Mouse (Mus musculus): ENCODE data around the gene Cisd3.
"Not testable (repeated sequence)": the region's sequence is repeated elsewhere in the genome, so short reads cannot be mapped to it uniquely, and the experiment has no call there.

The Cisd3 gene

DNA sequence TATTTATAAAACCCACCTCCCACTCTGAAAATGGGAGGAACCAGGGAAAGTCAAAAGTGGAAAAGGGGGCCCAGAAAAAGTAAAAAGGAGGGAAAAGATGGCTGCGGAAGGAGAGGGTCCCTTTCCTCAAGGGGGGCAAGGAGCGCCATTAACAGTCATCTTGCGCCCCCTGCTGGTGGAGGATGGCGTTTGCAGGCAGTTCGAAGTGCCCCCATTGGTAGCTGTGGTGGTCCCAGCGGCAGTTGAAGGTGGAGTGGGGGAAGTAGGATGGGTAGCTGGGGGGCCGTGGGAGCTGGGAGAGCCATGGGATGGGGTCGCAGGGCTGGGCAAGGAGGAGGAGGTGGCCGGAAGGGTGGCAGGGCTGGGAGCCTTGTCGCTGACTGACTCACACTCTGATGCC is 4.2 kb downstream of the Cisd3 start:
- peak; percentile 60 to 65 for DNase-seq

DNA sequence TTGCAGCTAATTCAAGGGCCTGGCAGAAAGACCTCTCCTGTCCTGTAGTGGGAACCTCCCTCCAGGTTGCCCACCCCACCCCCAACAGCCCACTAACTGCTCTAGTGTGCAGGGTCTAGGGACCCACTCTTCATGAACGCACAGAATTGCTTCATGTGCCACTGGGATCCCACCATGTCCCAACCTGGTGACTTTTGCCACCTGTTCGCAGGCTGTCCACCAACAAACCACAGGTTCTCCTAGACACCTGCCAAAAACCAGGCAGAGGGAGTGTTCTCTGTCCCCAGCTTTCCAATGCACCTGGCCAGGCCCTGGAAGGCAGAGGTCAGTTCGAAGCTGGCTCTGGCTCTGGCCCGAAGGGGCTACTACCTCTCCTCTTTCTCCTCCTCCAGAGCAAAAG is 8.8 kb downstream of the Cisd3 start:
- DNase-seq = no peak

DNA sequence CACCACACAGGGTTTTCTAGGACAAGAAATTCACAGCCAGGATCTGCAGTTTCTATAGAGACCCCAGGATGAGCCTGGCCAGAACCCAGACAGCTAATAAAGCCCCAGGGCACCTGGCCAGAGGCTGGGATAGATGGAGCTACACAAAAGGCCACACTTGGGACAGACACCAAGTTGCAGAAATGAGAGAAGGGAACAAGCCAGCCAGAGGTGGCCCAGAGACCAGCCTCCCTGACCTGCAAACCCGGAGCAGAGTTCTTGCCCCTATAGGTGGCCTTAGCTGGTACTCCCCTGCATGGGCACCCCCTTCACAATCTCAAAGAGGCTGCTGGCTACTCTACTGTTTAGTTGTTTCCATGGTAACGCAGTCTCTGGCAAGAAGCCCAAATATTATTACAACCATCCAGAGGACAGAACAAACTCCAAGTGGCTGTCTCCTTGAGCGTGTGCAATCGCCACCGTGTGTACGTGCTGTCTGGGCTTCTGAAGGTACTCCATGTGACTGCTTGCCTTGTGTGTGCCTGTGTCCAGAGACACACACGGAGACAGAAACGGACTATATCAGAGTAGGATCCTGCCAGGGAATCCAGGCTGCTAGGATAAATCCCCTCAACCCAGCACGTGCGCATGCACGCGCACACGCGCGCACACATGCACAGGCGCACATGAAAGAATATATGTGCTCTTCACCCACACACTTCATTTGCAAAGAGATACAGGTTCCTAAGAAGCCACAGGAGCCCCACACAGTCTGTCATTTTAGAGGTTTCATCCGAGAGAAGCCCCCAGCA is 9.5 kb downstream of the Cisd3 start:
- DNase-seq = peak in 1 of 2 experiments; percentile 44

DNA sequence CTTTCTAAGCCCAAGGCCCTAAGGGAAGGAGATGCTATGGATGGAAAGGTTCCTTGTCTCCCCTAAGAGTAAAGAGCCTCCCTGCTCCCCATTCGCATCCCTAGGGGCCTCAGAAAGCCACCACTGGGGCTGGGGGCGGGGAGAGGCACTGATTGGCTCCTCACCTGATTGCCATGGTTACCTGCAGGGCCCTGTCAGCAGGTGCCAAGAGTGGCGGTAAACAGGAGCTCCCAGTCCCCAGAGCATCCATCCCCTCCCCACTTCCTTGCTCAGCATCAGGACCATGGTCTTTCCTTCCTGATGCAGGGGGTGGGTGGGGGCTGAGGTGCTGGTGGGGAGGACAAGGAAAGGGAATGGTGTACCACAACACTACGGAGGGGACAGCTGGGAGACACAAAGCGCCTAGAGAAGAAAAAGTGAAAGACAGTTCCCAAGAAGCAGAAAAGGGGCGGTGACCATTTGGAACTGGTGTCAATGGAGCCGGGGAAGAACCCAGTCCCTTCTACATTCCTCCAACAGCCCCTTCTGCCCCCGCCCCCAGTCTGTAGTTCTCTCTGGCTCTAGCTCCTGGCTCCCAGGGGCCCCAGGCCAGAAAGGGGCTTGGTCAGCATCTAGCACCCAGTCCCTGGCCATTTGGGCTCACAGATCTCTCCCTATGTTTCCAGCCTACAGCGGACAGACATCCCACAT is 10.2 kb downstream of the Cisd3 start:
- DNase-seq = no peak

DNA sequence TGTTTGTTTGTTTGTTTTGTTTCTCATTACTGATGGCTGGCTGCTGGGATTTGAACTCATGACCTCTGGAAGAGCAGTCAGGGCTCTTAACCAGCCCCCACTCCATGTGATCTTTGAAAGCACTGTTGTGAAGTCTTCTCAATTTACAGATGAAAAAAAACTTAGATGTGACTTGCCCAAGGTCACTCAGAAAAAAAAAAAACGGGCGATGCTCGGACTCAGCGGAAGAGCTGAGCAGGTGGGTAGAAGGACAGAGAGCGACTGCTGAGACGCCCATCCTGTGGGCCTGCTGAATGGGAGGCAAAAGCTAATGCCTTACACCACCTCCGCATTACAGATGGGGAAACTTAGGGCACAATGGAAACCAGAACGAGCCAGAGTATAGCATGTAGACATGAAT is 11.0 kb downstream of the Cisd3 start:
- no peak for DNase-seq

DNA sequence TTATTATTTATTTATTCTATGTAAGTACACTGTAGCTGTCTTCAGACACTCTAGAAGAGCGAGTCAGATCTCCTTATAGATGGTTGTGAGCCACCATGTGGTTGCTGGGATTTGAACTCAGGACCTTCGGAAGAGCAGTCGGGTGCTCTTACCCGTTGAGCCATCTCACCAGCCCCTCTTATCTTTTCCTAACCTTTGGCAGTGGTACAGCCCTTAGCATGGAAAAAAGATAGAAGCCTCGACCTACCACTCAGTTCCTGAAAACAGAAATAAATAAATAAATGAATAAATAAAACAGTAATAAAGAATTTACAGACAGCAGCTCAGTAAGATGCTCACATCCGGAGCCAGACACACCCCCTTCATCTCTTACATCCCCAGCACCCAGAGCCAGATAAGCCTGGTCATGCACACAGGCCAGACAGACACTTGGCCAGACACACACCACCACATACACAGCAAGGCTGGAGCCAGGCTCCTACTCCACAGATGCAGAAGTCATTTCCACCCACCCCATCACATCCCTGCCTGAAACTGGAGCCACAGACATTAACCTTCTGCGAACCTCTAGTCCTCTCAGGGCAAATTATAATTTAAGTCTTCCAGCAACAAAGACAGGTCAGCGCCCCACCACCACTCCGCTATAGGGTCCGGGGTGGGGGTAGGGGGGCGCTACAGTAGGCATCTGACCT is 11.7 kb downstream of the Cisd3 start:
- no peak for DNase-seq

DNA sequence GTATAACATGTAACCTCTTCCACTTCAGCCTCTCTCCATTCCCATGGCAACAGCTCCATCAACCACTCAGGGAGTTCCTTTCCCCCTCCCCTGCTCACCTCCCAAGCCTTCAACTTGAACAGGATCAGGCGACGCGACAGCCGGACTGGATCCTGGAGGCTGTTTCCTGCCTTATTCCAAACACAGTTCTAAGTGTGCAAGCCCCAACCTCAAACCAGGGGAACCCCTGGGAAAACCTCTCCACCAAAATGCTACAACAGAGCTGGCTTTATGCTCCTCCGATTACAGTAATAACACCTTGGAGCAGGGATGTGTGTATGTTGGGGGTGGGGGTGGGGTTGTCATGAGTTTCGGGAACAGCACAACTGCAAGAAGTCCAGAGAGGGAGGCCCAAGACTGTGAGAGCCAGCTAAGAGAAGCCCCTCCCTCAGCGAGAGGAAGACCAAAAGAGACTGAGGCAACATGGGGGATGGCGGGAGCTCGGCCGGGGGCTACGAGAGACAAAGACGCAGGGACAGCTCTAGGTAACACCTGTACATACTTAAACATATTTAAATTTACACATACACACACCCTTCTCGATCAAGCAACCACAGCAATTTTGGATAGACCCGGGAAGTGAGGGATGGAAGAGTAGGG is 12.4 kb downstream of the Cisd3 start:
- no peak for DNase-seq

DNA sequence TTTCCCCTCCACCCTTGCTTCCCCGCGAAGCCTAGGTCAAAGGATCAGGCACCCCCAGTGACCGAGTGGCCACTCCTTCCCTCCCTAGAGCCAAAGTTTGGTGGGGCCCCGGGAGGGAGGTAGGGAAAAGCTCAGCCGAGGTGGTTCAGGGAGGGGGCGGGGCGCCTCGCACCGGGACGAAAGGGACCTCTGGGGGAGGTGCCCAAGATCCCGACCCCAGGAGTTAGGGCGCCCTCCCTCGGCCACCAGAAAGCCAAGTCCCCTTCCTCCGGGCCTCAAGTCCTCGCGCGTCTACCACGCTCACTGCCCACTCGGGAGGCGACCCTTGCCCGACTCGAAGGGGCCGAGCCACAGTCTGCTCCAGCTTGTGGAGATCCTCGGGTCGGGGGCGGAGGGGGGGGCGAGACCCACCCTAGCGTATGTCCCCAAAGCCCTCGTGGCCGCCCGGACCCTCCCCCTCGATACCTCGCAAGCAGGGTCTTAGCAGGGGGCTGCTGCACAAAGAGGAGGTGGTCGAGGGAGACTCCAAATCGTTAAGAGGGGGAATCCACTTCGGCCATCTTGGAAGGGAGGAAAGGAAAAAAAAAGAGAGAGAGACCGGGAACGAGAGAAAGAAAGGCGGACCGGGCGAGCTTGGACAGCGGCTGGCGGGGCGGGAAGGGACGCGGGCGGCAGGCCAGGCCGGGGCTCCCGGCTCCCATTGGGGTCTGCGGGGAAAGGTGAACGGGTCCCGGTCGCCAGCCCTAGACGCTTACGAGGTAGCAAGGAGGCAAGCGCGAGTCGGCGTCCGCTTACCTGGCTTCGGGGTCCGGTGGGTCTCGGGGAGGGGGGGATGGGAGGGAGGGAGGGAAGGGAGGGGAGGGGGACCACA is 13.3 kb downstream of the Cisd3 start:
- peak; percentile 59 to 74 for DNase-seq

DNA sequence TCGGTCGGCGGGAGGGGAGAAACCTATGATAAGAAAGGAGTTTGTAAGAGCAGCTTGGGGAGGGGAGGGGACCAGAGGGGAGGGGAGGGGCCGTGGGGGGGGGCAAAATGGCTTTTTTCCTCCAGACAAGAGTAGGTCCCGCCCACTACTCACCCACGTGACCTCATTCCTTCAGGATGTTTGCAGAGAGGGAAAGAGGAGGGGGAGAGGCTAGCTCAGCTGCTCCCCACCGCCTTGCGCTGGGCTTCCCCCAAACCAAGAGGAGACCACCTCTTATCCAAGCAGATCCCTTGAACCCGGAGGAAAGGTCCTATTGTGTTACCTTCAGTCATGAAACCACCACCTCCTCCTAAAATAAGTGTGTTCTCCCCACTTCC is 14.0 kb downstream of the Cisd3 start:
- peak; percentile 83 to 84 for DNase-seq

DNA sequence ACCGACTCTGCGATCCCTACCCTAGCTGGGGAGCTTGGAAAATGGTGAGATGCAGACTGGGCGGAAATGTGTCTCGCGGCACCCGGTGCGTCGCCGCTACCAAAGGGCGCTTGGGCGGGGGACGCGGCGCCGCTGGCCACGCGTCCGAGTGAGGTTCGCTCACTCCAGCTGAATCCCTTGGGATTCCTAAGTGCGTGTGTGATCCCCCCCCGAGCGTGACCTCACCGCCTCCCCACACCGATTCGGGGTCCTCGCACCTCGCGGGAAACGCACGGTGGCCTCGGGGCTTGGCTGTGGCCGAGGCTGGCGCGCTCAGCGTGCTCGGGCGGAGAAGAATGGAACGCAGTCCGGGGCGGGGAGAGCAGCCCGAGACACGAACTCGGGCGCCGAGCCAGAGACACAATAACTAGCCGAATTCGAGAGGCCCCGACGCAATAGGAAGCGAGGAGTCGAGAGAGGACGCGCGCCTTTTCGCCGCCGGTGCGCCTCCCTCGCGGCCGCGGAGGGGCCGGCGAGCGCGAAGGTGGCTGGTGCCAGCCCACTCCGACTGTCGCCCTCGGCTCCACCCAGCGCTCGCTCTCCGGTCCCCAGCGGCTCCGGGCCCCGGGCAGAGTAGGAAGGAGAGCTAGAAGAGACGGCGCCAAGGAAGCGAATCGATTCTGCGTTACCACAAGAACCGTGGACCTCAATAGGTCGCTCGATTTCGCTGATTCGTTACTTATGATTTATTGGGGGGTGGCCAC is 14.5 kb downstream of the Cisd3 start, which contains the start of gene Pcgf2:
TSS of gene Pcgf2 (minus strand) at position 495 of the 743 bp plus-strand sequence.
- DNase-seq = peak; percentile 84 to 85

DNA sequence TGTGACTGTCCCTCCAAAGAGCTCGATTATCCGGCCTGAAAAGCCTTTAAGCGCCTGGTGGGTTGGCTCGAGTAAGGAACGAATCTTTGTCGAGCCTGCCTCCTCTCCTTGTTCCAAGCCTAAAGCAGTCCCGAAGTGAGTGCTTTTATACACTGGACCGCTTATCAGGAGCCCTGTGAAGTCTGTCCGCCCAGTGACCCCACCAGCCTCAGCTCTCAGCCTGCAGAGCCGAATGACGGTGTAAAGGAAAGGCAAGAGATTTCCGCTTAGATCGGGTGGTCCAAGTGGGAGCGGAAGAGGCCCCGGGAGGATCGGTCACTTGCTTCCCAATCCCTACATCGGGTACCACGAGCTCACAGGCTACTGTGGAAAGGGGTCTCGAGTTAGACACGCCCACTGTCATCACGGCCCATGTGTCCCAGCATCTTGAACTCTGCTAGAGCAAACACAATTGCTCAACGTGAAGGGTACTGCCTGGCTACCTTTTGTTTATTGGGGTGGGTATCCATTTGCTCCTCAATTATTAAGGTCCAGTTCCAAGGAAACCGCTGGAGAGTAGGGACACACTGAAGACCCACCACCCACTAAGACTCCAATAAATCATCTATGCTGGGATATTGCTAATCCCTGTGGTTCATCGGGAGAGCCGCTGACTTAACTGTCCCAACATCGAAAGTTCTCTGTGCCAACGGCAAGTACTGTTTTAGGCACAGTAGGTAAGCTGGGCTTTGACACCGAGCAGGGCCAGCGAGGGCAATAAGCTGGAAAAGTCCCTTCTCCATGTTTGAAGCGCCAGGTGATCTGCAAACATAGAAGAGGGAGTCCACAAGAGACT is 15.3 kb downstream of the Cisd3 start:
- DNase-seq = no peak

DNA sequence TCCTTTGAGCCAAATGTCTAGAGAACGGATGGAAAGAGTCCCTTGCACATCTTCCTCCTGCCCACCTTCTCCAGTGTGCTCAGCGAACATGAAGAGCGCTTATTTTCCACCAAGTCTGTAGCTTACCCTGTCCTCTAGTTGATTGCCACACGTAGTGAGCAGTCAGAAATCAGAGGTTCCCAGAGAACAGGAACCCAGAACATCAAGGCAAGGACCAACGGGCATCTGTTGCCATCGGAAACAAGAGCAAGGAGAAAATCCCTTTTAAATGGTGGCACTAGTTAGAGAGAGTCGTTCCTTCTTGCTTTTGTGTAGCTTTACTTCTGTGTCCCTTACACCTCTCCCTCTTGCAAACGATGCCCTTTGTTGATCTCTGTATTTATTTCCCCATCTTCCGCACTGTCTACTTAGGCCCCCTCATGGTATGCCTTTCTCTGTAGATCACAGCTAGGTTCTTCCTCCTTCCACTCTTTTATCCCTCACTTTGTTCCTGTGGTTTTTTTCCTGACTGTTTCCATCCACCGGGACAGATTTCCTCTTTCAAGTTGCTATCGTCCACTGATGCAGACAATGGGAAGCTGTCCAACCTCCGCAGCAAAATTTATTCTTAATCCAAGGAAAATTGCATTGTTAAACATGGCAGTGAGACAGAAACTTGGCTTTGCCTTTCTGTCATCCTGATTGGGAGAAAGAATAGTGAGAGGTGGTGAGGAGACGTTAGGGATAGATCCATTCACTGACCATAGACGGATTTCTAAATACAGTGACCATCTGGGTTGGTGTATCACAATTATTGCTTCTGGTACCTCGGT is 16.2 kb downstream of the Cisd3 start:
- peak in 1 of 2 experiments; percentile 31 for DNase-seq

DNA sequence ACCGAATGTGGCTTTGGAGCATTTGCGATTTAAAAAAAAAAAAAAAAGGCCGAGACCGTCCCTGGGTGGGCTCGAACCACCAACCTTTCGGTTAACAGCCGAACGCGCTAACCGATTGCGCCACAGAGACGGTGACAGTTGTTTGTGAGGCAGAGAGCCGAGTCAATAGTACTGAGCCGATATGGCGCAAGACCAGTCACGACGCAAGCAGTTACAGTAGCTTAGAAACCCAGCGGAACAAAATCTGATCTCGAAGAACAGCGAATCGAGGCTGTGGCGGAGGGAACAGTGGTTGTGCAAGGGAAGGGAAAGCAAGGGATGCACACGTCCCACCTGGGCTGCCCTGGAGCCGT is 16.7 kb downstream of the Cisd3 start:
- peak; percentile 87 to 92 for DNase-seq

DNA sequence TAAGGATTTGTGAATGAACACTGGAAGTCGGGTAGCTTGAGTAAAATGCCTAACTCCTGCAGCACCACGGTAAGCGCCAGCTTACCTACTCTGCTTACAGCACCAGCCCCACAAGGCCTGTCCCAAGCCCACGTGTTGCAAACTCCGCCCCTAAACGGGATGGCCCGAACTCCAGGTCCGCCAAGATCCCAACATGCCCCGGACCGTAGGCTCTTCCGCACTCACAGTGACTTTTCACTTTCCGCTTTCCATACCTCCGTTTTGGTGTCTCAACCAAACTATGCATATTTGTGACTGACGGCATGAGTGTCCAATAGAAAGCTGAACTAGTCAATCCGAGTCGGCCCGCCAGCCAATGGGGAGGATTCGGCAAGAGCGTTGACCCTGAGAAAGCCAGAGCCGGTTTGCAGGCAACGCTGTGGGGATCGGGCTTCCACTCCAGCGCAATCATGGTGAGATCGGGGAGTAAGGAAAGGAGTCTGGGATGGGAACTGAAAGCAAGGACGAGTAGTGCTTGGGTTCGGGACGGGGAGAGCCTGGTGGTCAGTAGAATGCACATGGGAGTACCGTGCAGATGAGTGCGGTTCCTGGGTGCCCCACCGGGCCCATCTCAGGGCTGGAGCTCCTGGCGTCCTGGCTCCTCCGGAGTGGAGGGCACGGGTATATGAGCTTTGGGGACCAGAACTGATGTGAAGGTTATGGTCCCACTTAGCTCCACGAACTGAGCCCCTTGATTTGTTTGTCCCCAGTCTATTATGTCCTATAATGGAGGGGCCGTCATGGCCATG is 17.6 kb downstream of the Cisd3 start, which contains the start of gene Psmb3:
TSS of gene Psmb3 (plus strand) at position 361 of the 788 bp plus-strand sequence.
- DNase-seq = peak; percentile 98 to 100

DNA sequence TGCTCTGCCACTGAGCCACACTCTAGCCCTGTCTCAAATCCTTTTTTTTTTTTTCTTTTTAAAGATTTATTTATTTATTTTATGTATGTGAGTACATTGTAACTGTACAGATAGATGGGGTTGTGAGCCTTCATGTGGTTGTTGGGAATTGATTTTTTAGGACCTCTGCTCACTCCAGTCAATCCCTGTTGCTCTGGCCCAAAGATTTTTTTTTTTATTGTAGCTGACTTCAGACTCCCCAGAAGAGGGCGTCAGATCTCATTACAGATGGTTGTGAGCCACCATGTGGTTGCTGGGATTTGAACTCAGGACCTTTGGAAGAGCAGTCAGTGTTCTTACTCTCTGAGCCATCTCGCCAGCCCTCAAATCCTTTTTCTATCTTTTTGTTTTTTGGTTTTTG is 24.4 kb downstream of the Cisd3 start:
- DNase-seq = not testable (repeated sequence)

DNA sequence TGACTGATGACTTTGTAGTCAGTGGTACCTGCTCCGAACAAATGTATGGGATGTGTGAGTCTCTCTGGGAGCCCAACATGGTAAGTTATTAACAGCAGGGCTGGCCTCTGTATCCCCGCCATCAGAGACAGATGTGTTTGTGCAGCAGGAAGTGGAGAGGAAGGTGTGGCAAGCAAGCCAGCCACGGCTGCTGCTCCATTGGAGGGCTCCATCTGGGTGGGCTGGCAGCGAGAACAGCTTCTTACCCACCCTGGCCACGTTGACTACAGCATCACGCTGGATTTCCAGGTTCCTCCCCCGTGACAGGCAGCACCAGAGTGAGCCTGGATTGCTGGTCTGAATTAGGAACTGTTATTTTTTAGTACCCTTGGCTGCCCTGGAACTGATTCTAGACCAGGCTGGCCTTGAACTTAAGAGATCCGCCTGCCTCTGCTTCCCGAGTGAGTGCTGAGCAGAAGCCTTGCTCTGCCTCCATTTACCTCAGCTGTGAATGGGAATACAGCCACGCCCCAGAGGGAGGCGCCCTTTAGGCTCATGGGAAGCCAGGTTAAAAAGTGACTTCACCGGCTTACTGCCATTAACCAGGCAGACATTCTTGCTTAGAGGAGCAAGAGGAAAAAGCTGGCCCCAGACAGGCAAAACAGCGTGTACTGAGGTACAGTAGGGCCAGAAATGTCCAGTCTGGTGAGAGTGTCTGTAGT is 25.7 kb downstream of the Cisd3 start:
- no peak for DNase-seq

DNA sequence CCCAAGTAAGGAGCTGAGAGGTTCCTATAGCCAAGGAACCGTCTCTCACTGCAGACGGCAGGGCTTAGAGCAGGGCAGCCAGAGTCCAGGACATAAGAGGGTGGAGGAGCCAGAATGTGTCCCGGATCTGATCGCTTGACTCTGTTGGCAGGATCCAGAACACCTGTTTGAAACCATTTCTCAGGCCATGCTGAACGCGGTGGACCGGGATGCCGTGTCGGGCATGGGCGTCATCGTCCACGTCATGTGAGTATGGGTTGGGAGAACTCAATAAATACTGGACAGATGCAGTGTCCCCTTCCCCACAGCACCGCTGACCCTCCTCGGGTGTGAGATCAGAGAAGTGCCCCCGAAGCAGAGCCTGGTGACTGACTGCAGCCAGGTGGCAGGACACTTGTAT is 26.7 kb downstream of the Cisd3 start:
- DNase-seq = no peak

DNA sequence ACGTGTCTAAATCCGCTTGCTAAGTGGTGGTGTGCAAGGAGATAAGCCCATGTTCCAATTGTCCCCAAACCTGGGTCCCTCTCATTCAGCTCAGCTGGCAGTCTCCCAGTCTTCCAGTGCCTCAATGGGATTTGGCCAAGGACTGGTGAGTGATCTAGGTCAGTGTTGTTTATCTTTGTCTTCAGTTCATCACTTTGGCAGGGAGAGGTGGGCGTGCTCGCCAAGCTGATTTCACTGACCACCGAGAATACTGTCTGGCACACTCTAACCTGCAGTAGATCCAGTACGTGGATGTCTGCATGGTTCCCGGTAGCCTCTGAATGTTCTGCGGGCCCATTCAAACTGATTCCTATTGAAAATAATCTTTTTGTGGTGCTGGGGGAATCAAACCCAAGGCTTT is 28.3 kb downstream of the Cisd3 start:
- DNase-seq = peak; percentile 53

All from cerebellum, postnatal 36 days (tissue).